Comparison of ENCODE assay signal across 15 mouse cellular contexts in genomic region chr13:52323691-52324090, GRCm38 (mm10).
DNase-seq lines count a peak whose midpoint lies in the region; ATAC-seq and TF ChIP-seq lines count a peak whose summit lies in the region.
"Had no signal": no experiment of that assay in that cellular context is flagged by ENCODE, and none has a peak within 500 bp of the region (broad histone marks: within the 10 kb centered on the region; RNA-seq: fewer than 3 reads in every experiment).

No protein-coding gene starts in this region.

- no peaks in the 10 kb centered on the region for H3K27me3 ChIP-seq in heart, embryonic 10.5 days (ENCODE audit: insufficient read depth, poor library complexity, severe bottlenecking)
- no peaks in the 10 kb centered on the region for H3K27me3 ChIP-seq in lung, embryonic 14.5 days (ENCODE audit: insufficient read depth, low read length)
- H3K27me3 ChIP-seq: CH12.LX; heart, embryonic 13.5 days; hindbrain, embryonic 13.5 days had no signal

- no peaks in the 10 kb centered on the region for H3K9me3 ChIP-seq in heart, embryonic 10.5 days
- H3K9me3 ChIP-seq in lung, embryonic 14.5 days (ENCODE audit: low read depth, low read length), result no peaks in the 10 kb centered on the region
- H3K9me3 ChIP-seq: heart, embryonic 13.5 days; hindbrain, embryonic 13.5 days had no signal

- 79% methylated on average over 3 of the region's 3 CpGs for WGBS in heart, embryonic 10.5 days
- 67% methylated on average over 3 of the region's 3 CpGs for WGBS in lung, embryonic 14.5 days

- TF ChIP-seq CTCF in lung, embryonic 14.5 days (IDR thresholded peaks at IDR 0.05; ENCODE audit: low read depth), result no peak
- no peak for TF ChIP-seq CTCF in brain, embryonic 14.5 days (IDR thresholded peaks at IDR 0.05; ENCODE audit: borderline replicate concordance, extremely low read depth, insufficient read depth, insufficient read length)

- no peaks in the 10 kb centered on the region for H3K36me3 ChIP-seq in heart, embryonic 10.5 days
- no peaks in the 10 kb centered on the region for H3K36me3 ChIP-seq in lung, embryonic 14.5 days (ENCODE audit: insufficient read depth)
- H3K36me3 ChIP-seq: heart, embryonic 13.5 days; hindbrain, embryonic 13.5 days had no signal

- intact Hi-C loops in heart, postnatal 10 days (cut with DNase I), result no loop called here

- no peak overlapping the region for H3K4me3 ChIP-seq in heart, embryonic 10.5 days
- H3K4me3 ChIP-seq in lung, embryonic 14.5 days (ENCODE audit: low read depth, low read length), result no peak overlapping the region
- H3K4me3 ChIP-seq: heart, embryonic 13.5 days; hindbrain, embryonic 13.5 days; myocyte had no signal

- H3K9ac ChIP-seq in lung, embryonic 14.5 days, result no peak overlapping the region
- H3K9ac ChIP-seq: heart, embryonic 13.5 days; hindbrain, embryonic 13.5 days; liver, embryonic 14.5 days had no signal

- DNase-seq in heart, embryonic 10.5 days (ENCODE audit: low spot score), result peak; percentile 60
- no peak for DNase-seq in heart, postnatal 10 days
- peak; percentile 44 for DNase-seq in lung, embryonic 14.5 days
- no peak for DNase-seq in lung, postnatal 4 days
- peak; percentile 69 for DNase-seq in NIH3T3 (ENCODE audit: low read depth)
- DNase-seq in brain, embryonic 14.5 days (ENCODE audit: low read depth), result peak; percentile 79
- no peak for DNase-seq in yolk sac, embryonic 10.5 days (ENCODE audit: low spot score)
- DNase-seq: gastrocnemius, postnatal 25 days; right cerebral cortex, postnatal 25 days had no signal

- H3K4me2 ChIP-seq in lung, embryonic 14.5 days, result no peak overlapping the region
- H3K4me2 ChIP-seq: heart, embryonic 13.5 days; hindbrain, embryonic 13.5 days had no signal

- H3K27ac ChIP-seq in heart, embryonic 10.5 days, result no peak overlapping the region
- H3K27ac ChIP-seq in lung, embryonic 14.5 days (ENCODE audit: low read depth), result no peak overlapping the region
- H3K27ac ChIP-seq: heart, embryonic 13.5 days; hindbrain, embryonic 13.5 days; liver, embryonic 14.5 days had no signal

- ATAC-seq in lung, embryonic 14.5 days (ENCODE audit: insufficient read depth), result no peak
- ATAC-seq: Patski had no signal

- TF ChIP-seq POLR2A in brain, embryonic 14.5 days (IDR thresholded peaks at IDR 0.05; ENCODE audit: borderline replicate concordance, extremely low read depth, insufficient read depth, insufficient read length, poor library complexity, severe bottlenecking), result no peak

- peaks cover 11% of the 10 kb centered on the region; the same call in 1 of the 2 replicates for H3K4me1 ChIP-seq in heart, embryonic 10.5 days
- no peaks in the 10 kb centered on the region for H3K4me1 ChIP-seq in lung, embryonic 14.5 days (ENCODE audit: insufficient read depth)
- H3K4me1 ChIP-seq: heart, embryonic 13.5 days had no signal

Comparison
In these comparisons a context has a peak if more than half of its experiments do, and no peak if none do; other contexts are left out.
1. DNase-seq: peak in heart, embryonic 10.5 days (single experiment), lung, embryonic 14.5 days (single experiment), NIH3T3 (single experiment) and brain, embryonic 14.5 days (single experiment); none in heart, postnatal 10 days (0 of 2), lung, postnatal 4 days (0 of 2) and yolk sac, embryonic 10.5 days (single experiment).